Mouse (Mus musculus): Measurements from ENCODE around the gene Gckr. TPM values are rescaled to one million over a fixed set of nuclear protein-coding genes. Genes with fewer than 3 reads are reported as not detected.

Gckr gene
- polyA plus RNA-seq, 1 experiment from 2014 or later = 0.74 TPM

GRCm38 (mm10) chr5:31266101-31266500 is 31.1 kb upstream of the Gckr start:
- Histone ChIP-seq H3K9ac (replicated peaks) (no peak overlapping the region), H3K4me1 (replicated peaks) (no peaks in the 10 kb centered on the region), H3K27me3 (no peaks in the 10 kb centered on the region), H3K27ac (no peak overlapping the region), H3K4me2 (no peak overlapping the region), H3K36me3 (peaks cover 97% of the 10 kb centered on the region), H3K9me3 (no peaks in the 10 kb centered on the region), H3K4me3 (replicated peaks) (no peak overlapping the region)
- no peak for ATAC-seq (ENCODE audit: insufficient number of reproducible peaks, insufficient read depth, low FRiP score, low TSS enrichment, low read depth)
- WGBS = 89% methylated on average over 7 of the region's 7 CpGs

GRCm38 (mm10) chr5:31267686-31268085 is 29.6 kb upstream of the Gckr start:
- H3K4me1 ChIP-seq (replicated peaks) = no peaks in the 10 kb centered on the region
- H3K27ac ChIP-seq = no peak overlapping the region
- WGBS = 88% methylated on average over 6 of the region's 6 CpGs
- H3K4me2 ChIP-seq = no peak overlapping the region
- no peaks in the 10 kb centered on the region for H3K27me3 ChIP-seq
- H3K9me3 ChIP-seq = no peaks in the 10 kb centered on the region
- peaks cover 96% of the 10 kb centered on the region for H3K36me3 ChIP-seq
- H3K4me3 ChIP-seq (replicated peaks) = no peak overlapping the region
- no peak overlapping the region for H3K9ac ChIP-seq (replicated peaks)
- no peak for ATAC-seq (ENCODE audit: insufficient number of reproducible peaks, insufficient read depth, low FRiP score, low TSS enrichment, low read depth)

DNA sequence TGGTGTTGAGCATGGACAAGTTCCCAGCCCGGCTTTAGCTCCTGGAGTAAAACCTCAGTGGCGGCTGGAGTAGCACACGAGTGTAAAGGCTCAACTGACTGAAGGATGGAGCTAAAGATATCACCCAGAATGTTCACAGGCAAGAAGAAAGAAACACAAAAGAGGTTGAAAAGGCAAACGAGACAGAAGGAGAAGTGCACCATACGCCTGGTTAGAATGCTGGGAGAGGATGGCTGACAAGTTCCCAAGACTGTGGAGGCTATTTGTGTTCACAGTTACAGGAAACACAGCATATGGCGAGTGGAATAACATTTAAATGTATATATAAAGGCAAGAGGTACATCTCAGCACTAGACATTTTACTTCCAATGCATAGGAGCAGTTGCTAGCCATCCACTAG is 24.2 kb upstream of the Gckr start:
- H3K27ac ChIP-seq = no peak overlapping the region
- H3K9ac ChIP-seq (replicated peaks) = no peak overlapping the region
- H3K36me3 ChIP-seq = peaks cover 87% of the 10 kb centered on the region
- ATAC-seq (ENCODE audit: insufficient number of reproducible peaks, insufficient read depth, low FRiP score, low TSS enrichment, low read depth) = no peak
- no peak overlapping the region for H3K4me2 ChIP-seq
- H3K9me3 ChIP-seq = no peaks in the 10 kb centered on the region
- no peak overlapping the region for H3K4me3 ChIP-seq (replicated peaks)
- H3K4me1 ChIP-seq (replicated peaks) = no peaks in the 10 kb centered on the region
- no peaks in the 10 kb centered on the region for H3K27me3 ChIP-seq
- WGBS = 87% methylated on average over 6 of the region's 6 CpGs

DNA sequence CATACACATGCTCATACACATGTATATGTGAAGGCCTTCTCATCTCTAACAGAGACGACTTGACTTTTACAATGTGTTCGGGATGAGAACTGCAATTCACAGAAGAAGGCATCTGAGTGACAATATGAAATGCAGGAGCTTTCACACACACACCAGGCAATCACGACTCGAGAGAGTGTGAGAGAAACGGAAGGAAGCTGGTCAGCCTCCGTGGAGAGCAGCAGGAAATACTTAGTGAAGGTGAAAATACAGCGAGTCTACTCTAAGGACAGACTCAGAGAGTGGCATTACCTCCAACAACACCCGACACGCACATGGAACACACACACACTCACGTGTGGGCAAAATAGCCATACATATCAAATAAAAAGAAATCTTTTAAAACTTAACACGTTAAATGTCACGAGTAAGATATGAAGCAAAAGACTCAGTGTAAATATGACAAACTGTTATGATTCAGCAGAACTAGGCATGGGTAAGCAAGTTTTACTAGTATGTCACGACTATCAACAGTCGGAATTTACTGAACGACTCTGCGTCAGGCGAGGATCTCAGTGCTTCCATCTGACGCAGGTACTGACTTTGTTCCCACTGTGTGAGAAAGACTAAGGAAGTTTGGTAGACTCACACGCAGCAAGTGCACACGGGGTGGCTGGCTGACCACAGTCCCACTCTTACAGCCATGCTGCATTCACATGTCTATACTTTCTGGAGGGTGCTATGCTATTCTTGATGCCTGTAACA is 17.8 kb upstream of the Gckr start:
- 89% methylated on average over 20 of the region's 20 CpGs for WGBS
- Histone ChIP-seq H3K27me3 (no peaks in the 10 kb centered on the region), H3K9me3 (no peaks in the 10 kb centered on the region), H3K4me2 (no peak overlapping the region), H3K4me1 (replicated peaks) (no peaks in the 10 kb centered on the region), H3K27ac (no peak overlapping the region), H3K36me3 (peaks cover 96% of the 10 kb centered on the region), H3K9ac (replicated peaks) (no peak overlapping the region), H3K4me3 (replicated peaks) (no peak overlapping the region)
- ATAC-seq (ENCODE audit: insufficient number of reproducible peaks, insufficient read depth, low FRiP score, low TSS enrichment, low read depth) = no peak

DNA sequence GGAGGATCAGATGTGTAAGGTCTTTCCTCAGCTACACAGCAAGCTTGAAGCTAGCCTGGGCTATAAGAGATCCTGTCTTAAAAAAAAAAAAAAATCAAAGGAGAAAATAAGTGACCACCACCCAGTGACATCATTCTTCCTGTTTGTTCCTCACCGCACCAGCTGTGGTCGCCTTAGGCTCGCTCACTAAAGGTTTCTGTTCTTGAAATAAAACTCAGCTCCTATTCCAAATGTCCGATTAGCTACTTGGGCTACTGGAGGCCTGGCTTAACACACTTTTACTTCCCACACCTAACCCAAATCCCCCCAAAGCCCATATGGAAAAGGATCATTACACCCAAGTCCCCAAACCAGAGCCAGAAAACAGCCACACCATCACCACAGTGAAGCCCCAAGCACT is 9.0 kb upstream of the Gckr start:
- no peak overlapping the region for H3K4me2 ChIP-seq
- no peaks in the 10 kb centered on the region for H3K27me3 ChIP-seq
- ATAC-seq (ENCODE audit: insufficient number of reproducible peaks, insufficient read depth, low FRiP score, low TSS enrichment, low read depth) = no peak
- peaks cover 14% of the 10 kb centered on the region for H3K4me1 ChIP-seq (replicated peaks)
- 74% methylated on average over 4 of the region's 4 CpGs for WGBS
- peaks cover 51% of the 10 kb centered on the region for H3K36me3 ChIP-seq
- H3K9ac ChIP-seq (replicated peaks) = no peak overlapping the region
- H3K9me3 ChIP-seq = no peaks in the 10 kb centered on the region
- H3K27ac ChIP-seq = no peak overlapping the region
- no peak overlapping the region for H3K4me3 ChIP-seq (replicated peaks)

- H3K4me3 ChIP-seq (replicated peaks) = no peak overlapping the region
- no peaks in the 10 kb centered on the region for H3K9me3 ChIP-seq
- H3K36me3 ChIP-seq = peaks cover 51% of the 10 kb centered on the region
- WGBS = 80% methylated on average over 3 of the region's 3 CpGs
- H3K27me3 ChIP-seq = no peaks in the 10 kb centered on the region
- H3K9ac ChIP-seq (replicated peaks) = no peak overlapping the region
- peaks cover 14% of the 10 kb centered on the region for H3K4me1 ChIP-seq (replicated peaks)
- H3K4me2 ChIP-seq = no peak overlapping the region
- H3K27ac ChIP-seq = no peak overlapping the region
- ATAC-seq (ENCODE audit: insufficient number of reproducible peaks, insufficient read depth, low FRiP score, low TSS enrichment, low read depth) = no peak
Measured at GRCm38 (mm10) chr5:31288655-31289054, 8.6 kb upstream of the Gckr start.

DNA sequence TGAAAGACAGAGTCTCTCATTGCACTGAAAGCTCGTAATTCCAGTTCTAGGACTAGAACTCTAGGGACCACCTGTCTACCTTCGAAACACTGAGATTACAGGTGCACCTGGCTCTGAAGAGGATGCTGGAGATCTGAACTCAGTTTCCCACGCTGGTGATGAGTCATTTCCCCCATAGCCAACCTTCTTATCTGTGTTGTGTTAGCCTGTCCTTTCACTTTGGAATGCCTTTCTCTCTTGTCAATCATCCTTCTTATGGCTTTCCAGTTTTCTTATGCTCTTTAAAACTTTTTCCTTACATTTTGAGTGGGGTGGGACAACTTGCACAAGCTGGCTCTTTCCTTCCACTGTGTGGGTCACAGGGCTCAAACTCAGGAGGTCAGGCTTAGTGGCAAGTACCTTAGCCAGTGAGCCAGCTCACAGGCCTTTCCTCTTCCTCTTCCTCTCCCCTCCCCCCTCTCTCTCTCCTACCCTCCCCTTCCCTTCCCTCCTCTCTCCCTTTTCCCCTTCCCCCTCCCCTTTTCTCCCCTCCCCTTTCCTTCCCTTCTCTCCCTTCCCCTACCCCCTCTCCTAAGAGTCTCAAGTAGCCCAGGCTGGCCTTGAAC is 7.5 kb upstream of the Gckr start:
- Histone ChIP-seq H3K27me3 (no peaks in the 10 kb centered on the region), H3K4me3 (replicated peaks) (peak overlapping the region; percentile 55; the same call in 1 of the 2 replicates), H3K4me1 (replicated peaks) (peaks cover 23% of the 10 kb centered on the region), H3K36me3 (peaks cover 49% of the 10 kb centered on the region), H3K4me2 (peak overlapping the region; percentile 80), H3K9ac (replicated peaks) (no peak overlapping the region), H3K27ac (no peak overlapping the region), H3K9me3 (no peaks in the 10 kb centered on the region)
- no peak for ATAC-seq (ENCODE audit: insufficient number of reproducible peaks, insufficient read depth, low FRiP score, low TSS enrichment, low read depth)
- WGBS = 82% methylated on average over 3 of the region's 3 CpGs

- Histone ChIP-seq H3K4me3 (replicated peaks) (peak within 1 kb of the TSS; percentile 55), H3K4me1 (replicated peaks) (peaks cover 28% of the 10 kb centered on the region), H3K9ac (replicated peaks) (peak within 1 kb of the TSS; percentile 59), H3K9me3 (no peaks in the 10 kb centered on the region), H3K36me3 (peaks cover 39% of the 10 kb centered on the region), H3K27me3 (no peaks in the 10 kb centered on the region), H3K27ac (peak within 1 kb of the TSS; percentile 86), H3K4me2 (peak within 1 kb of the TSS; percentile 80)
- 2% methylated on average over 45 of the region's 45 CpGs for WGBS
- ATAC-seq (ENCODE audit: insufficient number of reproducible peaks, insufficient read depth, low FRiP score, low TSS enrichment, low read depth) = peak; percentile 91
Measured at GRCm38 (mm10) chr5:31290521-31291360, 6.5 kb upstream of the Gckr start, which contains the start of gene Ift172. Gene Ift172 (minus strand): TSS chr5:31291116.

DNA sequence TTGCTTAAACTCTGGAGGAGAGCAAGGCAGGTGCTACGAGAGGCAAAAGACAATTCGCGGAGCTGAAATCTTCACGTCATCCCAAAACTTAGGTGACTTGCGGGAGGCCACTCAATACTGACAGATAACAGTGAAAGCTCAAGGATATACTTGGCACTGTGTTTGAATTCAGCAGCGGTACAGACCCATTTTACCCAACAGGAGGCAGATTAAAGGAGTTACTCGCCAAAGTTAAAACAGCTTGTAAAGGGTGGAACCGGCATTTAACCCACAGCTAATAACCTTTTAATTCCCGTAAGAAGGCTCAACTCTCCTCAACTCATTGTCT is 5.9 kb upstream of the Gckr start:
- Histone ChIP-seq H3K27me3 (no peaks in the 10 kb centered on the region), H3K27ac (peak overlapping the region; percentile 86), H3K4me1 (replicated peaks) (peaks cover 28% of the 10 kb centered on the region), H3K4me2 (peak overlapping the region; percentile 80), H3K36me3 (peaks cover 33% of the 10 kb centered on the region), H3K9me3 (no peaks in the 10 kb centered on the region), H3K4me3 (replicated peaks) (peak overlapping the region; percentile 55), H3K9ac (replicated peaks) (peak overlapping the region; percentile 44)
- ATAC-seq (ENCODE audit: insufficient number of reproducible peaks, insufficient read depth, low FRiP score, low TSS enrichment, low read depth) = no peak
- 2% methylated on average over 9 of the region's 9 CpGs for WGBS

GRCm38 (mm10) chr5:31294964-31295605 is 2.2 kb upstream of the Gckr start:
- Histone ChIP-seq H3K4me3 (replicated peaks) (peak overlapping the region; percentile 94), H3K27me3 (peaks cover 9% of the 10 kb centered on the region), H3K9ac (replicated peaks) (peak overlapping the region; percentile 98), H3K36me3 (peaks cover 22% of the 10 kb centered on the region), H3K9me3 (no peaks in the 10 kb centered on the region), H3K4me1 (replicated peaks) (peaks cover 24% of the 10 kb centered on the region), H3K27ac (peak overlapping the region; percentile 76), H3K4me2 (peak overlapping the region; percentile 90)
- peak; percentile 26 for ATAC-seq (ENCODE audit: insufficient number of reproducible peaks, insufficient read depth, low FRiP score, low TSS enrichment, low read depth)
- 4% methylated on average over 29 of the region's 29 CpGs for WGBS

Data from limb, embryonic 12.5 days (tissue).